Mouse (Mus musculus): Measurements from ENCODE around the gene Camk2n1. TPM values are rescaled to one million over a fixed set of nuclear protein-coding genes. Genes with fewer than 3 reads are reported as not detected.

The Camk2n1 gene
- polyA plus RNA-seq, 1 experiment = 39.6 TPM

GRCm38 (mm10) chr4:138488241-138488640, 34.1 kb downstream of the Camk2n1 start:
- Histone ChIP-seq H3K4me1 (ENCODE audit: control insufficient read depth, insufficient read depth, low read length) (no peaks in the 10 kb centered on the region), H3K36me3 (ENCODE audit: control insufficient read depth, insufficient read depth, low read length) (no peaks in the 10 kb centered on the region)
- whole genome bisulfite sequencing = 81% methylated on average over 8 of the region's 8 CpGs

GRCm38 (mm10) chr4:138491088-138491487, 37.0 kb downstream of the Camk2n1 start:
- Histone ChIP-seq H3K4me3 (ENCODE audit: insufficient read depth, low read depth, low read length) (no peak overlapping the region), H3K27me3 (replicated peaks; ENCODE audit: control insufficient read depth, insufficient read depth, low read length) (no peaks in the 10 kb centered on the region), H3K4me1 (ENCODE audit: control insufficient read depth, insufficient read depth, low read length) (peaks cover 7% of the 10 kb centered on the region), H3K36me3 (ENCODE audit: control insufficient read depth, insufficient read depth, low read length) (no peaks in the 10 kb centered on the region), H3K27ac (ENCODE audit: insufficient read depth, low read depth, low read length) (no peak overlapping the region)
- no peak for TF ChIP-seq POLR2A (IDR thresholded peaks at IDR 0.05; ENCODE audit: low read depth, low read length)
- TF ChIP-seq CTCF (conservative IDR thresholded peaks at IDR 0.05; ENCODE audit: insufficient read depth, insufficient read length, low read depth, low read length) = no peak
- 82% methylated on average over 4 of the region's 4 CpGs for WGBS
- DNase-seq = no peak

More at GRCm38 (mm10) chr4:138488241-138488640, 34.1 kb downstream of the Camk2n1 start:
- Histone ChIP-seq H3K4me3 (ENCODE audit: insufficient read depth, low read depth, low read length) (no peak overlapping the region), H3K27ac (ENCODE audit: insufficient read depth, low read depth, low read length) (no peak overlapping the region), H3K27me3 (replicated peaks; ENCODE audit: control insufficient read depth, insufficient read depth, low read length) (no peaks in the 10 kb centered on the region)
- no peak for TF ChIP-seq CTCF (conservative IDR thresholded peaks at IDR 0.05; ENCODE audit: insufficient read depth, insufficient read length, low read depth, low read length)
- TF ChIP-seq POLR2A (IDR thresholded peaks at IDR 0.05; ENCODE audit: low read depth, low read length) = no peak
- no peak for DNase-seq

GRCm38 (mm10) chr4:138493161-138494001, 39.3 kb downstream of the Camk2n1 start:
- no peak overlapping the region for H3K27ac ChIP-seq (ENCODE audit: insufficient read depth, low read depth, low read length)
- peaks cover 7% of the 10 kb centered on the region for H3K4me1 ChIP-seq (ENCODE audit: control insufficient read depth, insufficient read depth, low read length)
- 63% methylated on average over 5 of the region's 5 CpGs for WGBS
- TF ChIP-seq POLR2A (IDR thresholded peaks at IDR 0.05; ENCODE audit: low read depth, low read length) = no peak
- no peak for TF ChIP-seq CTCF (conservative IDR thresholded peaks at IDR 0.05; ENCODE audit: insufficient read depth, insufficient read length, low read depth, low read length)
- no peak overlapping the region for H3K4me3 ChIP-seq (ENCODE audit: insufficient read depth, low read depth, low read length)
- no peaks in the 10 kb centered on the region for H3K36me3 ChIP-seq (ENCODE audit: control insufficient read depth, insufficient read depth, low read length)
- H3K27me3 ChIP-seq (replicated peaks; ENCODE audit: control insufficient read depth, insufficient read depth, low read length) = no peaks in the 10 kb centered on the region
- DNase-seq = peak; percentile 70

GRCm38 (mm10) chr4:138494905-138495304, 40.8 kb downstream of the Camk2n1 start:
- Histone ChIP-seq H3K4me1 (ENCODE audit: control insufficient read depth, insufficient read depth, low read length) (peaks cover 7% of the 10 kb centered on the region), H3K4me3 (ENCODE audit: insufficient read depth, low read depth, low read length) (no peak overlapping the region), H3K27ac (ENCODE audit: insufficient read depth, low read depth, low read length) (no peak overlapping the region), H3K36me3 (ENCODE audit: control insufficient read depth, insufficient read depth, low read length) (no peaks in the 10 kb centered on the region), H3K27me3 (replicated peaks; ENCODE audit: control insufficient read depth, insufficient read depth, low read length) (no peaks in the 10 kb centered on the region)
- TF ChIP-seq CTCF (conservative IDR thresholded peaks at IDR 0.05; ENCODE audit: insufficient read depth, insufficient read length, low read depth, low read length) (no peak), POLR2A (IDR thresholded peaks at IDR 0.05; ENCODE audit: low read depth, low read length) (no peak)
- WGBS = 74% methylated on average over 5 of the region's 5 CpGs
- DNase-seq = no peak

- WGBS = 8% methylated on average over 13 of the region's 13 CpGs
- peaks cover 7% of the 10 kb centered on the region for H3K4me1 ChIP-seq (ENCODE audit: control insufficient read depth, insufficient read depth, low read length)
- no peaks in the 10 kb centered on the region for H3K36me3 ChIP-seq (ENCODE audit: control insufficient read depth, insufficient read depth, low read length)
- no peak for TF ChIP-seq POLR2A (IDR thresholded peaks at IDR 0.05; ENCODE audit: low read depth, low read length)
- no peak for TF ChIP-seq CTCF (conservative IDR thresholded peaks at IDR 0.05; ENCODE audit: insufficient read depth, insufficient read length, low read depth, low read length)
- no peaks in the 10 kb centered on the region for H3K27me3 ChIP-seq (replicated peaks; ENCODE audit: control insufficient read depth, insufficient read depth, low read length)
- H3K27ac ChIP-seq (ENCODE audit: insufficient read depth, low read depth, low read length) = no peak overlapping the region
- H3K4me3 ChIP-seq (ENCODE audit: insufficient read depth, low read depth, low read length) = no peak overlapping the region
- DNase-seq = no peak
Observed at GRCm38 (mm10) chr4:138495775-138496174, 41.7 kb downstream of the Camk2n1 start.

- 66% methylated on average over 23 of the region's 24 CpGs for WGBS
- no peak overlapping the region for H3K27ac ChIP-seq (ENCODE audit: insufficient read depth, low read depth, low read length)
- peak; percentile 36 for DNase-seq
Observed at GRCm38 (mm10) chr4:138496746-138497520, 42.8 kb downstream of the Camk2n1 start.

More at GRCm38 (mm10) chr4:138496746-138497520, 42.8 kb downstream of the Camk2n1 start:
- H3K4me3 ChIP-seq (ENCODE audit: insufficient read depth, low read depth, low read length) = no peak overlapping the region
- H3K27me3 ChIP-seq (replicated peaks; ENCODE audit: control insufficient read depth, insufficient read depth, low read length) = no peaks in the 10 kb centered on the region
- TF ChIP-seq POLR2A (IDR thresholded peaks at IDR 0.05; ENCODE audit: low read depth, low read length) (no peak), CTCF (conservative IDR thresholded peaks at IDR 0.05; ENCODE audit: insufficient read depth, insufficient read length, low read depth, low read length) (no peak)
- peaks cover 7% of the 10 kb centered on the region for H3K4me1 ChIP-seq (ENCODE audit: control insufficient read depth, insufficient read depth, low read length)
- no peaks in the 10 kb centered on the region for H3K36me3 ChIP-seq (ENCODE audit: control insufficient read depth, insufficient read depth, low read length)
